ENCODE assay signal across 9 mouse cellular contexts in genomic region chr4:116168617-116169352, GRCm38 (mm10). TPM values are rescaled to one million over a fixed set of nuclear protein-coding genes. Genes with fewer than 3 reads are reported as not detected.
DNase-seq lines count a peak whose midpoint lies in the region; ATAC-seq and TF ChIP-seq lines count a peak whose summit lies in the region.
"Had no signal": no experiment of that assay in that cellular context is flagged by ENCODE, and none has a peak within 500 bp of the region (broad histone marks: within the 10 kb centered on the region; RNA-seq: fewer than 3 reads in every experiment).

No protein-coding gene starts in this region.

- TF ChIP-seq CTCF in bone marrow macrophage, adult 2 months (IDR thresholded peaks at IDR 0.05; ENCODE audit: low read depth, low read length) = peak; percentile 66

- intact Hi-C loops in left cerebral cortex, postnatal 14 days (cut with DNase I) = loop anchor here (5.0 to 10.0 kb wide), 2 partner anchors 114 to 386 kb away; partner anchors contain the start of genes Gpbp1l1 and Tmem69

- TF ChIP-seq POLR2A in bone marrow macrophage, adult 2 months (IDR thresholded peaks at IDR 0.05; ENCODE audit: borderline replicate concordance, low read depth, low read length) = no peak

- no peaks in the 10 kb centered on the region for H3K9me3 ChIP-seq in heart, embryonic 12.5 days (replicated peaks)
- no peaks in the 10 kb centered on the region for H3K9me3 ChIP-seq in forebrain, embryonic 11.5 days (ENCODE audit: control insufficient read depth, low read length)
- no peaks in the 10 kb centered on the region for H3K9me3 ChIP-seq in hindbrain, embryonic 14.5 days (ENCODE audit: control insufficient read depth, low read length)
- H3K9me3 ChIP-seq: limb, embryonic 15.5 days had no signal

- H3K36me3 ChIP-seq in heart, embryonic 12.5 days = no peaks in the 10 kb centered on the region
- no peaks in the 10 kb centered on the region for H3K36me3 ChIP-seq in forebrain, embryonic 11.5 days (ENCODE audit: control insufficient read depth, insufficient read depth, low read length)
- H3K36me3 ChIP-seq in hindbrain, embryonic 14.5 days (replicated peaks; ENCODE audit: control insufficient read depth, insufficient read depth) = no peaks in the 10 kb centered on the region
- H3K36me3 ChIP-seq: limb, embryonic 15.5 days had no signal

- 73% methylated on average over 7 of the region's 8 CpGs for WGBS in heart, embryonic 12.5 days
- 81% methylated on average over 7 of the region's 8 CpGs for WGBS in forebrain, embryonic 11.5 days
- WGBS in hindbrain, embryonic 14.5 days = 70% methylated on average over 8 of the region's 8 CpGs

- H3K4me3 ChIP-seq in heart, embryonic 12.5 days = no peak overlapping the region
- H3K4me3 ChIP-seq in bone marrow macrophage, adult 2 months (ENCODE audit: insufficient read depth, low read length) = no peak overlapping the region
- no peak overlapping the region for H3K4me3 ChIP-seq in forebrain, embryonic 11.5 days (ENCODE audit: low read depth, low read length)
- no peak overlapping the region for H3K4me3 ChIP-seq in hindbrain, embryonic 14.5 days (replicated peaks; ENCODE audit: low read length)
- H3K4me3 ChIP-seq: limb, embryonic 15.5 days had no signal

- H3K9ac ChIP-seq in heart, embryonic 12.5 days = no peak overlapping the region
- no peak overlapping the region for H3K9ac ChIP-seq in forebrain, embryonic 11.5 days (ENCODE audit: low read length)
- no peak overlapping the region for H3K9ac ChIP-seq in hindbrain, embryonic 14.5 days
- H3K9ac ChIP-seq: limb, embryonic 15.5 days had no signal

- no peak for ATAC-seq in heart, embryonic 12.5 days (ENCODE audit: insufficient number of reproducible peaks, low FRiP score)
- ATAC-seq in forebrain, embryonic 11.5 days (replicated peaks; ENCODE audit: low FRiP score) = peak; percentile 78
- ATAC-seq in hindbrain, embryonic 14.5 days (ENCODE audit: low FRiP score) = peak; percentile 77; the same call in 1 of the 2 replicates

- H3K4me2 ChIP-seq in heart, embryonic 12.5 days = no peak overlapping the region; the same call in 1 of the 2 replicates
- no peak overlapping the region for H3K4me2 ChIP-seq in forebrain, embryonic 11.5 days (ENCODE audit: low read depth, low read length, severe bottlenecking)
- no peak overlapping the region for H3K4me2 ChIP-seq in hindbrain, embryonic 14.5 days (replicated peaks)
- H3K4me2 ChIP-seq: limb, embryonic 15.5 days had no signal

- peak; percentile 72 to 91 for DNase-seq in heart, adult 18-20 months
- DNase-seq in forebrain, embryonic 11.5 days (ENCODE audit: low spot score) = peak; percentile 81
- peak; percentile 73 for DNase-seq in hindbrain, embryonic 14.5 days (ENCODE audit: low spot score)
- DNase-seq in left cerebral cortex, postnatal 14 days (ENCODE audit: low spot score in 2 of 2) = peak; percentile 76 to 80
- DNase-seq in mesoderm, embryonic 11.5 days (ENCODE audit: low read depth, low spot score) = peak; percentile 72
- peak; percentile 36 to 78 for DNase-seq in spleen, adult 18-20 months

- H3K4me1 ChIP-seq in heart, embryonic 12.5 days (replicated peaks) = peaks cover 10% of the 10 kb centered on the region
- H3K4me1 ChIP-seq in bone marrow macrophage, adult 2 months (ENCODE audit: control insufficient read depth, insufficient read depth, low read length) = peaks cover 9% of the 10 kb centered on the region
- H3K4me1 ChIP-seq in forebrain, embryonic 11.5 days (replicated peaks; ENCODE audit: control insufficient read depth, insufficient read depth, low read length) = no peaks in the 10 kb centered on the region
- H3K4me1 ChIP-seq in hindbrain, embryonic 14.5 days (replicated peaks; ENCODE audit: control insufficient read depth, insufficient read depth, low read length) = no peaks in the 10 kb centered on the region

- H3K27ac ChIP-seq in heart, embryonic 12.5 days (ENCODE audit: poor library complexity, severe bottlenecking) = no peak overlapping the region
- H3K27ac ChIP-seq in bone marrow macrophage, adult 2 months (ENCODE audit: insufficient read depth, low read depth, low read length) = no peak overlapping the region
- H3K27ac ChIP-seq in forebrain, embryonic 11.5 days (ENCODE audit: low read depth, low read length) = no peak overlapping the region
- no peak overlapping the region for H3K27ac ChIP-seq in hindbrain, embryonic 14.5 days
- H3K27ac ChIP-seq: limb, embryonic 15.5 days had no signal

- H3K27me3 ChIP-seq in heart, embryonic 12.5 days (replicated peaks) = no peaks in the 10 kb centered on the region
- no peaks in the 10 kb centered on the region for H3K27me3 ChIP-seq in forebrain, embryonic 11.5 days (ENCODE audit: control insufficient read depth, insufficient read depth, low read length)
- H3K27me3 ChIP-seq in hindbrain, embryonic 14.5 days (ENCODE audit: control insufficient read depth, insufficient read depth, low read length) = no peaks in the 10 kb centered on the region
- H3K27me3 ChIP-seq: limb, embryonic 15.5 days had no signal

RNA-seq across cellular contexts. Expression of gene Tspan1, which starts 1.4 kb away (rescaled TPM):
- total RNA-seq in heart, adult 18-20 months (2021) = 1 to 10 TPM in 1 of 2 experiments, not detected in 1; 1.3 TPM
- not detected in 2 replicates for polyA plus RNA-seq in heart, embryonic 12.5 days (2016; fragmentation: Nextera tagmentation; extraction: Ambion mirVana)
- polyA plus RNA-seq in bone marrow macrophage, adult 2 months (2012; ENCODE audit: insufficient read depth, insufficient read length, missing spikeins) = not detected in 2 replicates
- polyA plus RNA-seq in forebrain, embryonic 11.5 days (2014; fragmentation: Nextera tagmentation; extraction: Ambion mirVana) = 0.19 TPM in 1 of 2 replicates, not detected in the other
- polyA plus RNA-seq in hindbrain, embryonic 14.5 days (2014; fragmentation: Nextera tagmentation; extraction: Ambion mirVana) = 0.21 TPM in 2 replicates
- under 1 TPM in 1 of 2 experiments, not detected in 1; 0.47 TPM for total RNA-seq in left cerebral cortex, postnatal 14 days (2021)

RNA-seq across cellular contexts. Expression of gene 1700042G07Rik, which starts 4.4 kb away (rescaled TPM):
- total RNA-seq in heart, adult 18-20 months (2021) = not detected
- not detected in 2 replicates for polyA plus RNA-seq in heart, embryonic 12.5 days (2016; fragmentation: Nextera tagmentation; extraction: Ambion mirVana)
- polyA plus RNA-seq in bone marrow macrophage, adult 2 months (2012; ENCODE audit: insufficient read depth, insufficient read length, missing spikeins) = not detected in 2 replicates
- polyA plus RNA-seq in forebrain, embryonic 11.5 days (2014; fragmentation: Nextera tagmentation; extraction: Ambion mirVana) = not detected in 2 replicates
- not detected in 2 replicates for polyA plus RNA-seq in hindbrain, embryonic 14.5 days (2014; fragmentation: Nextera tagmentation; extraction: Ambion mirVana)
- total RNA-seq in left cerebral cortex, postnatal 14 days (2021) = not detected
- polyA plus RNA-seq: limb, embryonic 15.5 days had no signal

RNA-seq across cellular contexts. Expression of gene Gm49337, which starts 4.4 kb away (rescaled TPM):
- total RNA-seq in heart, adult 18-20 months (2021) = not detected
- polyA plus RNA-seq in heart, embryonic 12.5 days (2016; fragmentation: Nextera tagmentation; extraction: Ambion mirVana) = not detected in 2 replicates
- polyA plus RNA-seq in bone marrow macrophage, adult 2 months (2012; ENCODE audit: insufficient read depth, insufficient read length, missing spikeins) = not detected in 2 replicates
- not detected in 2 replicates for polyA plus RNA-seq in forebrain, embryonic 11.5 days (2014; fragmentation: Nextera tagmentation; extraction: Ambion mirVana)
- not detected in 2 replicates for polyA plus RNA-seq in hindbrain, embryonic 14.5 days (2014; fragmentation: Nextera tagmentation; extraction: Ambion mirVana)
- total RNA-seq in left cerebral cortex, postnatal 14 days (2021) = 1 to 10 TPM in 1 of 2 experiments, not detected in 1; 2.0 TPM
- polyA plus RNA-seq: limb, embryonic 15.5 days had no signal

RNA-seq across cellular contexts. Expression of gene Lurap1, which starts 17.6 kb away (rescaled TPM):
- 1 to 10 TPM; 4.6 to 5.0 TPM for total RNA-seq in heart, adult 18-20 months (2021)
- polyA plus RNA-seq in heart, embryonic 12.5 days (2016; fragmentation: Nextera tagmentation; extraction: Ambion mirVana) = 2.3 and 2.6 TPM in 2 replicates
- polyA plus RNA-seq in bone marrow macrophage, adult 2 months (2012; ENCODE audit: insufficient read depth, insufficient read length, missing spikeins) = 0.12 and 0.13 TPM in 2 replicates
- polyA plus RNA-seq in forebrain, embryonic 11.5 days (2014; fragmentation: Nextera tagmentation; extraction: Ambion mirVana) = 2.3 and 2.8 TPM in 2 replicates
- 2.7 and 3.2 TPM in 2 replicates for polyA plus RNA-seq in hindbrain, embryonic 14.5 days (2014; fragmentation: Nextera tagmentation; extraction: Ambion mirVana)
- total RNA-seq in left cerebral cortex, postnatal 14 days (2021) = 10 to 100 TPM; 23.3 to 29.5 TPM

RNA-seq across cellular contexts. Expression of gene Pomgnt1, which starts 45.1 kb away (rescaled TPM):
- 10 to 100 TPM; 56.8 to 57.5 TPM for total RNA-seq in heart, adult 18-20 months (2021)
- polyA plus RNA-seq in heart, embryonic 12.5 days (2016; fragmentation: Nextera tagmentation; extraction: Ambion mirVana) = 71.5 and 74.8 TPM in 2 replicates
- polyA plus RNA-seq in bone marrow macrophage, adult 2 months (2012; ENCODE audit: insufficient read depth, insufficient read length, missing spikeins) = 22.3 and 24.0 TPM in 2 replicates
- polyA plus RNA-seq in forebrain, embryonic 11.5 days (2014; fragmentation: Nextera tagmentation; extraction: Ambion mirVana) = 54.9 and 58.8 TPM in 2 replicates
- 72.1 and 73.8 TPM in 2 replicates for polyA plus RNA-seq in hindbrain, embryonic 14.5 days (2014; fragmentation: Nextera tagmentation; extraction: Ambion mirVana)
- total RNA-seq in left cerebral cortex, postnatal 14 days (2021) = 10 to 100 TPM; 69.3 to 71.5 TPM
